Mouse (Mus musculus) layer of hippocampus, postnatal 14 days (tissue): ENCODE measurements at regions not wholly inside any gene's neighbourhood (a gene's known extent, or its start where the extent isn't known, plus 50 kb on each side); places are given as distances from the start of the nearest gene placed in this dataset.
"Not testable (repeated sequence)": the region's sequence is repeated elsewhere in the genome, so short reads cannot be mapped to it uniquely, and the experiment has no call there.

Experiments used
- DNase-seq, 2 experiments: peaks; one replicate each; pipeline ENCODE4 v3.0.0; 2021 to 2022; ENCODE audit warnings: low spot score in 2 of 2, mixed read lengths in 1 of 2

- DNase-seq = no peak
These were observed 229.4 kb upstream of the Synpr start for GRCm38 (mm10) chr14:13055198-13055597.

- not testable (repeated sequence) for DNase-seq
These were observed 219.7 kb upstream of the Cadps start for GRCm38 (mm10) chr14:13042536-13042935.

GRCm38 (mm10) chr14:13041741-13042140, 218.9 kb upstream of the Cadps start:
- DNase-seq = no peak

- DNase-seq = no peak
These were observed 217.3 kb upstream of the Cadps start for GRCm38 (mm10) chr14:13040176-13040575.

- peak; percentile 6 to 22 for DNase-seq
These were observed 214.5 kb upstream of the Cadps start for GRCm38 (mm10) chr14:13037426-13037825.

- DNase-seq = no peak
These were observed 206.9 kb upstream of the Cadps start for GRCm38 (mm10) chr14:13029794-13030193.

- no peak for DNase-seq
These were observed 199.9 kb upstream of the Cadps start for GRCm38 (mm10) chr14:13022744-13023143.

- no peak for DNase-seq
These were observed 188.2 kb upstream of the Cadps start for GRCm38 (mm10) chr14:13011099-13011498.

- no peak for DNase-seq
These were observed 178.3 kb upstream of the Cadps start for GRCm38 (mm10) chr14:13000997-13001699.

- no peak for DNase-seq
These were observed 156.5 kb upstream of the Cadps start for GRCm38 (mm10) chr14:12979416-12979815.

GRCm38 (mm10) chr14:12966441-12966840, 143.6 kb upstream of the Cadps start:
- DNase-seq = no peak

- not testable (repeated sequence) for DNase-seq
These were observed 135.0 kb upstream of the Cadps start for GRCm38 (mm10) chr14:12957896-12958295.

GRCm38 (mm10) chr14:12950922-12951321, 128.0 kb upstream of the Cadps start:
- DNase-seq = no peak

GRCm38 (mm10) chr14:12938638-12939293, 115.9 kb upstream of the Cadps start:
- DNase-seq = no peak

- DNase-seq = no peak
These were observed 113.5 kb upstream of the Cadps start for GRCm38 (mm10) chr14:12936343-12936742.

GRCm38 (mm10) chr14:12931668-12932384, 108.9 kb upstream of the Cadps start:
- peak in 1 of 2 experiments; percentile 4 for DNase-seq

- DNase-seq = peak in 1 of 2 experiments; percentile 3
These were observed 100.7 kb upstream of the Cadps start for GRCm38 (mm10) chr14:12923617-12924016.

- no peak for DNase-seq
These were observed 92.6 kb upstream of the Cadps start for GRCm38 (mm10) chr14:12915431-12915830.

- DNase-seq = no peak
These were observed 91.1 kb upstream of the Cadps start for GRCm38 (mm10) chr14:12913956-12914355.

GRCm38 (mm10) chr14:12913421-12913820, 90.5 kb upstream of the Cadps start:
- DNase-seq = no peak

- DNase-seq = no peak
These were observed 54.4 kb upstream of the Cadps start for GRCm38 (mm10) chr14:12877337-12877662.
